Mouse (Mus musculus) kidney, adult 8-10 months (tissue): Measurements from ENCODE around the gene Castor1.
"Not testable (repeated sequence)": the region's sequence is repeated elsewhere in the genome, so short reads cannot be mapped to it uniquely, and the experiment has no call there.

ENCODE experiments used
- DNase-seq, 2 experiments: peaks; one replicate each; pipeline ENCODE4 v3.0.0; 2022

Gene Castor1

GRCm38 (mm10) chr11:4217914-4218629 is at the start of gene Castor1:
Gene Castor1 (plus strand): TSS chr11:4218225.
- peak; percentile 97 to 98 for DNase-seq

DNA sequence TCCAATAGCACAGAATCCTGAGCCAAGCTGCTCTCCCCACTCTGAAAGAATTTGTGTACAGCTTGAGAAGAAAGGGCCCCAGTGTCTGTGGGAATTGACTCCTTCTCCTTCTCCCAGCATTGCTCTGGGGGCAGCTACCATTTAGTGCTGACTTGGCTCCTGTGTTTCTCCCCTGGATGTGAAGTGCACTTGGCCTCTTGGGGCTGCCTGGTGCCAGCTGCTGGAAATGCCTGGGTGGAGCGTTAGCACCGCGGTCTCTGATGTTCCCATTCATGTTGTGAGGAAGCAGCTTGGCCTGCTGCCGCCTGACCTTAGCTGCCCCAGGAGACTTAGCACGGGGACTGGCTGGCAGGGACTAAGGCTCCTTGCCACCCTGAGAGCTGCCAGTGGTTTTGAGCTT is 43.4 kb upstream of the Castor1 start:
- DNase-seq, result peak; percentile 45 to 58

- no peak for DNase-seq
These were observed 40.3 kb upstream of the Castor1 start for GRCm38 (mm10) chr11:4177716-4178115.

DNA sequence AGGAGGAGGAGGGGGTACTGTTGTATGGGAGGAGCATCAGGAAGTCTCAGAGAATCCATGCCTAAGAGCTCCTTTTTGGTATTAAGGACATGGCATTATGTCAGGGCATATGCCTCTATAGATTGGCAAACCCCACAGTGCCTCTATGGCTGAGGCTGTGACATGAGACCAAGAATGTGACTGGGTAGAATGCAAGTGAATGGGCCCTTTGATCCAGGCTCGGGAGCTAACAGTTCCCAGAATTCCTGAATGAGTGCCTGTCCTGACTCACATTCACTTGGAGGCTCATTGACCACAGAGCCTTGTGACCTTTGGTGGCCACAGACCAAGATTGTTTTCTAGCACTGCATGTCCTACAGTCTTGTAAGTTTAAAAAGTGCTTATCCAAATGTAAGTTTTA is 36.0 kb upstream of the Castor1 start:
- DNase-seq, result no peak

- DNase-seq, result no peak
These were observed 34.5 kb upstream of the Castor1 start for GRCm38 (mm10) chr11:4183511-4183910.

DNA sequence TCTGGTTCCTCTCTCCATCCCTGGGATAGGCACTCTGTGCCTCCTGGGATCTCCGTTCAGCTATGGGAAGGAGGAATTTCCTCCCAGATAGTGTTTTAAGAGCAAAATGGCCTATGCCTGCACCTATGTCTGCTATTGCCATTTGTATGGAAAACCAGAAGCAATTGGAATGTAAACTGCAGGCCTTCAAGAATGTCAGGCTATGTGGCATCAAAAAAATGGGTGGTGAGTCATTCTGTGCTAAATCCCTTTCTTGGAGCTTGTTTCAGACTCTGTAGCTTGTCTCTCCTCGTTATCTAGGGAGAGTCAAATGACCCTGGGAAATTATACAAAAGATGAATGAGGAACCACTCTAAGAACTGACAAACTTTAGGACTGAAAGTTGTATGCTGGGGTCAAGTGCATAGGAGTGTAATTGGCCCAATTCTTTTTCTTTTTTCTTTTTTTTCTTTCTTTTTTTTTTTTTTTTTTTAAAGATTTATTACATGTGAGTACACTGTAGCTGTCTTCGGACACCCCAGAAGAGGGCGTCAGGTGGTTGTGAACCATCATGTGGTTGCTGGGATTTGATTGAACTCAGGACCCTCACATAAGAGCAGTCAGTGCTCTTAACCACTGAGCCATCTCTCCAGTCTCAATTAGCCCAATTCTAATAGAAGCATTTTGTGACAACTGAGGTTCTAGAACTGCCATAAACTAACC is 33.6 kb upstream of the Castor1 start:
- no peak for DNase-seq

- DNase-seq, result not testable (repeated sequence)
These were observed 32.5 kb upstream of the Castor1 start for GRCm38 (mm10) chr11:4185480-4185879.

DNA sequence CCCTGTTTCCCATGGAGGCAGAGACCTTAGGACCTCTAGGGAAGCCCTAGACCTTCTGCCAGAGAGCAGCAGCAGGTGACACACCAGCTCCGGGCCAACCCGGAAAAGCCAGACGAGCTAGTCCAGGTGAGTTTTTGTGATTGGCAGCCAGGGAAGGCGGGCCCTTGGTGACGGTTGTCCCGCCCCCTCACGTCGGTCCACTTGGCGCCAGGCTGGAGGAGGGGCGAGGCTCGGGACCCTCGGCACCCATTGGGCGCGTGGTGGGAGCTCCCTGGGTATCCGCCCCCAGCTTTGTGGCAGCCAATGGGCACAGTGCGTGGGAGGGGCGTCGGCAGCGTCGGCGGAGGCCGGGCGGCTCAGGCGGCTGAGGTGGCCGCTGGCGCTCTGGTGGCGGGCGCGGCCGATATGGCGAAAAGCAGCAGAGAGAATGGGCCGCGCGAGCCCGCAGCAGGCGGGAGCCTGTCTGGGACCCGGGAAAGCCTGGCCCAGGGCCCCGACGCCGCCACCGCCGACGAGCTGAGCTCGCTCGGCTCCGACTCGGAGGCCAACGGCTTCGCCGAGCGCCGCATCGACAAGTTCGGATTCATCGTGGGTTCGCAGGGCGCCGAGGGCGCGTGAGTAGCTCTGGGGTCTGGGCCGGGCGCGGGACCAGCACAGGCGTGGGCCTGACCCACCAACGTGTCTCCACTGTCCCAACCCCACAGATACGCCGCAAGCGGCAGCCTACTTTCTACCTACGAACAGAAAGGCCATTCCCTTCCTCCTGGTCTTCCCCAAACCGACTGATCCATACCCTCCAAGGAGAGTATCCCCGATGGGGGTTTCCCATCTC is 31.3 kb upstream of the Castor1 start, which contains the start of gene Tbc1d10a:
TSS of gene Tbc1d10a (plus strand) at position 304 of the 832 bp plus-strand sequence.
- DNase-seq, result peak; percentile 99

DNA sequence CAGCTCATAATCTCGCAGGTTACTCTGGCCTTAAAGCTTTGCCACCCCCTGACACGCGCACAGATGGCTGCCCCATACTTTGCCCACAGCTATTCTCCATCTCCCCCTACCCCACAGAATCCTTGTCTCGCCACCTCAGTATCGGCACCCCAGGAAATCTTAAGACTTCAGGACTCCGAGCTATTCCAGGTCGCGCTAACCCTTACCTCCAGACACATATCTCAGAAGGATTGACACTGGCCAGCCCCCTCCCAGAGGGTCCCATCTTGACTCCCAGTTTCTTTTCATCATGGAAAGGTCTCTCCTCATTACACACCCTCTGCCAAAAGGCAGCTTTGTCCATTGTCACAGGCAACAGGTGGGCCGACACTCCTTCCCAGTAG is 30.7 kb upstream of the Castor1 start:
- DNase-seq, result no peak

DNA sequence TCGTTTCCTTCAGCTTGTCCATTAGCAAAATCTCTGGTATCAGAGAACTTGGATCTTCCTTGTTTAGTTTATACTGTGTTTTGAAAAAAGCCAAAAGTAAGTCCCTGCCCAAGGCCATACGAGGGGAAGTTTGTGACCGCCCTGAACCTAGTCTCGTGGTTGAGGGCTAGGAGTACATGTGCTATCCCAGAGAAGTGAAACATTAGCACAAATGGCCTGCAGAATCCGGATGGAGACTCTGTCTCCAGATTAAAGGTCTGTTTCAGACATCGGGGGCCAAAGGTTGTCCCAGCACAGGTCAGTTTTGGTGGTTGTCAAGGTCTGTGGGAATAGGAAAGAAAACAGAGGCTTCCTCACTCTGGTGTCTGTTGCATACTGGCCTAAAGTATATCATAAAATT is 28.8 kb upstream of the Castor1 start:
- DNase-seq, result peak; percentile 85 to 90

DNA sequence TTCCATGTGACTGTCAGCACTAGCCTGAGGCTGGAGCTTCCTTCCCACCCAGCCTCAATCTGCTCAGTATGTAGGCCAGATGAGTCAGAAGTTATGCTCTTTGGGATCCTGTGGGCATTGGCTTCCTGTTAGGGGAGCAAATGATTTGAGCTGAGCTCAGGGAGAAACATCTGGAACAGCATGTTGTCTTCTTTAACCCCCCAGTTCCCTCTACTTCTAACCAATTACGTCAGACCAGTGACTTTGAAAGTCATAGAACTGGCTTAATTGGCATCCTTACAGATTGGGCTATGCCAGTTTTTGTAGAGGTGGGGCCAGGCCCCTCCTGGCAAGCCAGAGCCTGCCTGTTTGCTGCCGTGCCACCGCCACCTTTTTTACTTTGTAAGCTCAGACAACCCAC is 27.3 kb upstream of the Castor1 start:
- no peak for DNase-seq

DNA sequence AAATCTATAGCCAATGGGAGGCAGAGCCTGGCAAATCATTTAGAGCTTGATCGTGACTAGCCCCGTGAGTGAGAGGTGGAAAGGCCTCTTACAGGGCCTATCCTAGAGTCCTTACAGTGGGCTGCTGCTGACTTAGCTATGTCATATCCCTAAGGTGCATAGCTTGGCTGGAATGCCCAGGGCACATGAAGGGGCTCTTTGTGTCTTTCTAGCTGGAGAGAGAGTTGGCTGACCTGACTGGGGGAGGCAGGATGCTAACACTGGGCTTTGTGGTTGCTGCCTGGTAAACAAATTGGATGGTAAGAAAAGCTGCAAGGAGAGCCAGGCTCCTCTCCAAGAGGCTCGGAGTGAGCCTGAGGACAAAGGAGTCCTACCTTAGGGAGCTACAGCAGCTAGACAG is 25.3 kb upstream of the Castor1 start:
- no peak for DNase-seq

GRCm38 (mm10) chr11:4193420-4193819 is 24.6 kb upstream of the Castor1 start:
- no peak for DNase-seq

GRCm38 (mm10) chr11:4195597-4196031 is 22.4 kb upstream of the Castor1 start:
- no peak for DNase-seq

- peak; percentile 78 to 85 for DNase-seq
These were observed 21.4 kb upstream of the Castor1 start for GRCm38 (mm10) chr11:4196636-4197035.

DNA sequence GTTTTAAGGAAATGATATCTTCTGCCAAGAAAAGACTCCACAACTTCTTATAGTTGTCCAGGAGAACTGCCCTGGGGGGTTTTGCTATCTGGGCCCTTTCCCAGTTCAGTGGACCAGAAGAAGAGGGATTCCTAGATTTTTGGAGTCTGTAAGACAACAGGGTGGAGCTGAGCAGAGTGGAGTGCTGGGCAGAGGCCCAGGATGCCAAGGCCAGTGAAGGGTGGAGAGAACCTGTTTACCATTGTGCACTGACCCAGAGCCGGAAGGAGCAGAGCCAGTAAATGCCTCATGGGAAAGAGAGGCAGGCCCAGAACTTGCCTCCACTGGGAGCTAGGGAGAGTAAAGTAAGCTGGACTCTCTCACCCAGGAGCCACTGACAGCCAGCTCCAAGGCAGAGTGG is 20.3 kb upstream of the Castor1 start:
- peak; percentile 91 to 95 for DNase-seq

DNA sequence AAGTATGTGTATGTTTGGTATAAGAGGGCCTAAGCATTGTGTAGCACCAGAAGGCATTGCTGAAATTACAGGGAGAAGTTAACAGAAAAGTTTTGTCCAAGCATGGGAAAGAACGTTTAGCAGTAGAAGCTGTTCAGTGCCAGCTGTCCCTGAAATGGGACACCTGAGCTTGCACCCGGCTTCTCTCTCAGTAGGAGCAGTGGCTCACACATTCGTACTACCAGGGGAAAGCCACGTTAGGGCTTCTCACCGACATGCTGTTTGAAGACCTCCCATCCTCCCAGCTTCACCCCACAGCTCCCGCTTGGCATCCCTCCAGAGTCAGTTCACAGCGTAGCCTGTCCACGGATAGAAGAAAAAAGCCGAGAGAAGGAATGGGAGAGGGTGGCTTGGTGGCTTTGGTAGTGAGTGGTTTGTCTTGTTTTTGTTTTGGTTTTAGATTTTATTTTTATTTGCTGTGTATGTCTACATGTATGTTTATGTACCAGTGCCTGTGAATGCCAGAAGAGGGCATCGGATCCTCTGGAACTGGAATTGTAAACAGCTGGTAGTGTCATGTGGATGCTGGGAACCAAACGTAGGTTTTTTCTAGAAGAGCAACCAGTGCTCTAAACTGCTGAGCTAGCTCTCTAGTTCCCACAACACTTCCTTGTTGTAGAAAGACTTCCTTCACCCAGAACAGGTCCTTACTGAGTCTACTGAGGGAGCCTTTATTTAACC is 15.9 kb upstream of the Castor1 start:
- no peak for DNase-seq

- no peak for DNase-seq
These were observed 14.9 kb upstream of the Castor1 start for GRCm38 (mm10) chr11:4202995-4203704.

DNA sequence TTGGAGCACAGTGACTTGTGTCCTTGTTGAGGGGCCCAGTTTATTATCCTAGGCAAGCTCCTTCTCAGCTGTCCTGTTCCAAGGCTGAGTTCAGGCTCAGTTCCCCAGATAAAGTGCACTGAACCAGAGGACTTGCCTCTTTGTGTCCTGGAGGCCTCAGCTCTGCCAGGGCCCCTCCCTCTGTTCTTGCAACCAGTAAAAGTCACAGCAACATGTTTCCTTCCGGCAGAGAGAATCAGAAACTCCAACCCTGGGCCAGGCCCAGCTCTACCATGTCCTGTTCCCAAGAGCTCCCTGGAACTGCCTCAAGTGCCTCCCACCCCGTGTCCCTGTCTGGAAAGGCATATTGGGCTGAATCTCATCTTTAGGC is 14.3 kb upstream of the Castor1 start:
- peak; percentile 77 to 81 for DNase-seq

GRCm38 (mm10) chr11:4205097-4205655 is 12.8 kb upstream of the Castor1 start:
- DNase-seq, result no peak

- no peak for DNase-seq
These were observed 12.1 kb upstream of the Castor1 start for GRCm38 (mm10) chr11:4205951-4206350.

- DNase-seq, result no peak
These were observed 11.5 kb upstream of the Castor1 start for GRCm38 (mm10) chr11:4206563-4206962.
